Mouse (Mus musculus) C2C12 (cell line): ENCODE measurements around the gene Vmn1r1.

Experiments
- CTCF ChIP-seq: IDR thresholded peaks from one replicate; pipeline ENCODE4 v1.5.1; 2011; ENCODE audit not compliant: control insufficient read depth, insufficient read depth, insufficient read length
- MAX ChIP-seq: IDR thresholded peaks from one replicate; pipeline ENCODE4 v1.6.1; 2011; ENCODE audit warnings: mild to moderate bottlenecking, control low read depth
- USF1 ChIP-seq: IDR thresholded peaks from one replicate; pipeline ENCODE4 v1.6.1; 2011; ENCODE audit warnings: low read depth, mild to moderate bottlenecking, control low read depth, moderate library complexity

DNA sequence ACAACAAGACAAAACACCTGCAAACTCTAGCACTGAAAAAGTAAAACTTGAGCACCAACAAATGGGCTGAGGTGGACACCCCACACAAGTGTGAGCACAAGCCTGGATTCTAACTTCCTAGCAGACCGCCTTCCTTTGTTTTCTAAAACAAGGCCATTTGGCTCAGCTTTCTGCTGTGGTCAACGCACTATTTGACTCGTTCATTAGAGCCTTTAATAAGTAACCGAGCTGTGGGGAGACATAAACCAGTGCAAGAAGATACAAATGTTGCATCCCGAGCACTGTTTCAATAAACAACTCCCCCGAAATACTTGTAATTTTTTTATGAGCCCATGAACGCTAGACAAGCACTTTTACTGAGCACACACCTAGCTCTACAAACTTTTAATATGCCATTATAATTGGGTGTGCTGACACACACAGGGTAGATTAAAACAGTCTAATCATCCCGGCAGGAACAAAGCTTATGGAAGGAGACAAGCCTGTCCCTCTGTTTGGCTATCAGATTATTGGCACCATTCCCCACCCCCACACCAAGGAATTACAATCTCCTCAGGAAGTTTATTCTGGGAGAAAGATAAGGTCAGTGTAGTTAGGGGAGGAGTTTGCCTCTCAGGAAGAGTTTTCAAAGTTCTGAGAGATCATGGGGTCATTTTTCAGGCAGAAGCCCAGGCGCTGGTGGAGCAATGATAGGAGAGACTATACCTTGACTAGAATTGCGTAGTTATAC, 27.7 kb upstream of the Vmn1r1 start:
- TF ChIP-seq CTCF (no peak), USF1 (no peak), MAX (no peak)
